Mouse (Mus musculus) kidney, postnatal 36 days (tissue): ENCODE data around the gene Csnk1e.
A peak's percentile ranks its signal among the peaks of the same experiment; 100 is the strongest.
"Not testable (repeated sequence)": the region's sequence is repeated elsewhere in the genome, so short reads cannot be mapped to it uniquely, and the experiment has no call there.

Experiments used
- DNase-seq, 2 experiments: peaks; one replicate each; pipeline ENCODE4 v3.0.0; 2021 to 2022; ENCODE audit warnings: mixed read lengths in 2 of 2

The Csnk1e gene

DNA sequence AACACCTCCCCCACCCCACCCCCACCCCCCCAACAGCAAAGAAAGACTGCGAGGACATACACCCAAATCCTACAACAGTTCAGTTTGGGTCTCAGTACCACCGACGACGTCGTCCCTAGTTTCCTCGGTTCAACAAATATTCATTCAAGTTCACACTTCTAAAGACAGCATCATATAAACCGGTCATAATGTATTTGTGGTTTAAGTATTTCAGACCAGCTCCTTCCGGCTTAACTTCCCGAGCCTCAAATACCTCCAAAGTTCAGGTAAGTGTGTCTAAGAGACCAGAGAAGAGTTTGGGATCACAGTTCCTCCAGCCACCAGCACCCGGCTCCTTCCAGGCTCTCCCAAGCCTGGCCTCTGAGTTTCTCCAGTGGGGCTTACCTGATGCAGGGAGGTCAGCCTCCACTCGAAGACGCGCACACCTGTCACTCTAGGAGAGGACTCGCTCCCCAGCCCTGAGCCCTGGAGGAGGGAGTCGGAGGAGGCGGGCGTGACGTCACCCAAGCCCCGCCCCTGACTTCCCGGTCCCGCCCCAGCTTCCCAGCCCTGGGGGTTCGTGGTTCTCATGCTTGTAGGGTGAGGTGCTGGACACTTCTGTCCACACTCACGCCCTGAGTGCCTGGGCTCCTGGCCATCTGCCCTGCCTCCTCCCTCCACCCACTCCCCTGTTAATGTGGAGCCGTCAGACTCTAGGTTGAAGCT, at the start of gene Csnk1e:
Gene Csnk1e, minus strand, starts transcription at position 461 of the 705 bp plus-strand sequence.
- peak; percentile 65 to 86 for DNase-seq

- no peak for DNase-seq
These were observed 49.5 kb upstream of the Csnk1e start, which contains the start of gene Kcnj4 for GRCm38 (mm10) chr15:79504707-79505452. Kcnj4 (minus strand) TSS chr15:79505241.

DNA sequence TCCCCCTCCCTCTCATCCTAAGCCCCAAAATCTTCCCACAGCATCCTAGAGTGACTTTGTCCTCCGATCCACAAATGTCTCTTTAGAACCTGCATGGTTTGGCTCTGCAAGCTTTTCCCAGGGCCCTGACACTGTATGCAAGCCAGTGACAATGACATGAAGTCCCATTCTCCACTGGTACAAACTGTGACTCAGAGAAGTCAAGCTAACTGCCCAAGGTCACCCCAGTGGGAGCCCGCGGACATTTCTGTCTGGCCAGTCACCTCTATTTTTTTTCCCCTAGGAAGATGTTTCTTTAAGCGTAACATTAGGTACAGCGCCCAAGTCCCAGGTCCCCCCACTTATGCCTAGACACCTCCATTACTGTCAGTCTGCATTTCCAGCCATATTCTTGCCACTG, 48.1 kb upstream of the Csnk1e start:
- DNase-seq, result no peak

- DNase-seq, result no peak
These were observed 47.5 kb upstream of the Csnk1e start for GRCm38 (mm10) chr15:79502891-79503341.

DNA sequence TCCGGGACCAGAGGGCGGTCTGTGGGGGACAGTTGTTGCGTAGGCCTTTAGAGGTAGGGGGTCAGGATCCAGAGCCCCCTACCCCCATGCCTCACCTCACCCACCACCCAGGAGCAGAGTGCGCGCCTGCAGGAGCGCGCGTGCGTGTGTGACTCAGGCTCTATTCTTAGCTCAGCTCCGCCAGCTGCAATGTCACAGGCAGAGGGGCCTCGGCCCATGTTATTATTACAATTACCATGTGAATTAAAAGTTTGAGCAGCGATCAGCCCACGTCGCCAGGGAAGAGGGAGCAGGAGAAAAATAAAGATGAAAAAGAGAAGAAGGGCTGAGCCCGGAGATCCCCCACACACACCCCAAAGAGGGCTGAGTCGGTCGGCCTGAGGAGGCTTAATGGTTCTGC, 44.7 kb upstream of the Csnk1e start:
- no peak for DNase-seq

GRCm38 (mm10) chr15:79493527-79493926, 38.2 kb upstream of the Csnk1e start:
- no peak for DNase-seq

- DNase-seq, result no peak
These were observed 34.1 kb upstream of the Csnk1e start for GRCm38 (mm10) chr15:79489463-79489862.

- DNase-seq, result peak in 1 of 2 experiments; percentile 48
These were observed 25.9 kb upstream of the Csnk1e start for GRCm38 (mm10) chr15:79481181-79481688.

DNA sequence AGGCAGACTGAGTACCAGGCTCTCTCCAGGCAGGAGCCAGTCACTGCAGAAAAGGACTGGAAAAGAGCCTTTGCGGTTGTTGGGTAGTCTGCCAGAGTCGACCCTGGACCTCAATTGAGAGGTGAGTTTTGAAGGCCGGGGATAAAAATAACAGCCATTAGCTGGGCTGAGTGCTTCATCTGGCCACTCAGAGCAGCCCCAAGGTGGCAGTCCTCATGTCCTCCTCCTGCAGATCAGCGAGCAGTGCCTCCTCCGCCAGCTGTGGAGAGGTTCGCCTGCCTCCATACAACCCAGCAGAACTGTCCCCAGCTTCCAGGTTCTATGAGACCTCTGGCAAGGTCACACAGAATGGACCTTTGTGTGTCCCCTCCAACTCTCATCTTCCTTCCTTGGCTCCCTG, 21.9 kb upstream of the Csnk1e start:
- DNase-seq, result no peak

- no peak for DNase-seq
These were observed 18.4 kb upstream of the Csnk1e start for GRCm38 (mm10) chr15:79473638-79474355.

DNA sequence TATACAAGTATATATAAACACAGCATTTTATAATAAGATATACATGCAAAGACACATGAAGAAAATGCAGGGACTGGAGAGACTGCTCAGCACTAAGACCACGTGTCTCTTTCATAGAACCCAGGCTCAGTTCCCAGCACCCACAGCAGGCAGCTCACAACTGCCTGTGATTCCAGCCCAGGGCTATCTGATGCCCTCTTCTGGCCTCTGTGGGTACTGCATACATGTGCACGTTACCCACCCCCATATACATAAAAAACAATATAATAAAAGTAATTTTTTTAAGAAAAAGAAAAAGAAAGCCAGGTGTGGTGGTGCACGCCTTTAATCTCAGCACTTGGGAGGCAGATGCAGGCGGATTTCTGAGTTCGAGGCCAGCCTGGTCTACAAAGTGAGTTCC, 17.7 kb upstream of the Csnk1e start:
- no peak for DNase-seq

- DNase-seq, result no peak
These were observed 15.7 kb upstream of the Csnk1e start for GRCm38 (mm10) chr15:79471095-79471494.

GRCm38 (mm10) chr15:79470583-79470982, 15.2 kb upstream of the Csnk1e start:
- peak in 1 of 2 experiments; percentile 37 for DNase-seq

DNA sequence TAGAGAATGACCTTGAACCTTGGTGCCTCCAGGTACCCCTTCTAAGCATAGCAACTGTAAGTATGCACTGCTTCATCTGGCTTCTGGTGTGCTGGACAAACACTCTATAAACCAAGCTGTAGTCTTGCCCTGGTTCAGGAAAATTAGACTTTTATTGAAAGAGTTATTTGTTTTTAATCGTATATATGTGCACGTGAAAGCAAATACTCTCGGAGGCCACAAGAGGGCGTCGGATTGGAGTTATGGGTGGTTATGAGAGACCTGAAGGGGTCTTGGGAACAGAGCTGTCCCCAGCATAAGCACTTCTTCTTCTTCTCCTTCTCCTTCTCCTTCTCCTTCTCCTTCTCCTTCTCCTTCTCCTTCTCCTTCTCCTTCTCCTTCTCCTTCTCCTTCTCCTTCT, 14.2 kb upstream of the Csnk1e start:
- DNase-seq, result no peak

DNA sequence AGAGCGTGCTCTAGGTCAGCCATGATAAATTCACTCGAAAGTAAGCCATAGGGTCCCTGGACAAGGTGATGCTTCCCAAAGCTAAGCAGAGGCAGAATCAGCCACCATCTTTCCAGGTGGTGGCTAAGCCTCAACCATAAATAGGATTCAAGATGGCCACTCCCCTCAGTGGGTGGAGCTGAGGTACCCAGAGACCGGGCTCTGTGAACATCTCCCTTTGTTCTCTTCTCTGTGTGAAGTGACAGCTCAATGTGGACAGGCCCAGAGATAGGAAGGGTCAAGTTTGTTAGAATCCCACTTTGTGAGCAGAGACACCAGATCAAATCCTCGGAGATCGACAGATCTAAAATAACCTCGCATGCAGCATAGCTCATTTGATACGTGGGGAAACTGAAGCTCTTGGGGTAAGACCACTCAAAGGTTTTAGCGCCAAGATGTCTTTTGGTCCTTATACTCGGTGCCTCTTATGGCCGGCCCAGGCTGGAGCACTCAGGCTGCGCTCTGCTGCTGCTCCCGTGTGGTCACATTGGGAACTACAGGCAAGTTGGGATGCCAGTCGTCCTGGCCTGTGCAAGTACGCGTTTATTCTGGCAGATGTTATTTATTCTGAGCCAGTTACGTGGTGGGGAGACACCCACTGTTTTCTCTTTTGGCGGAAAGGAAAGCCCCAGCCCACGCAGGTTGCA, 11.4 kb upstream of the Csnk1e start:
- DNase-seq, result peak; percentile 81 to 93

- DNase-seq, result no peak
These were observed 1.2 kb upstream of the Csnk1e start for GRCm38 (mm10) chr15:79456546-79456945.

DNA sequence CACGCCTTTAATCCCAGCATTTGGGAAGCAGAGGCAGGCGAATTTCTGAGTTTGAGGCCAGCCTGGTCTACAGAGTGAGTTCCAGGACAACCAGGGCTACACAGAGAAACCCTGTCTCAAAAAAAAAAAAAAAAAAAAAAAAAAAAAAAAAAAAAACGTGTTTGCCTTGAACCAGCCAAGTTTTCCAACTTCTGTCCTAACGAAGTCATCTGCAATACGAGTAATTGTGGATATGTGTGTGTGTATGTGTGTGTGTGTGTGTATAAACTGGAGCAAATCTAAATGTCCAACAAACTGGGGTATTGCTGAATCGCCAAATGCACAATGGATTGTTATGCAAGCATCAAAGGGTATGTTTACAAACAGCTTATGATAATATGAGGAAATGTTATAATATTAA, 738 bp upstream of the Csnk1e start:
- DNase-seq, result not testable (repeated sequence)

GRCm38 (mm10) chr15:79453831-79454230, 1.5 kb downstream of the Csnk1e start:
- no peak for DNase-seq

GRCm38 (mm10) chr15:79448041-79448440, 7.3 kb downstream of the Csnk1e start:
- DNase-seq, result no peak

GRCm38 (mm10) chr15:79445786-79446654, 9.3 kb downstream of the Csnk1e start:
- DNase-seq, result no peak

DNA sequence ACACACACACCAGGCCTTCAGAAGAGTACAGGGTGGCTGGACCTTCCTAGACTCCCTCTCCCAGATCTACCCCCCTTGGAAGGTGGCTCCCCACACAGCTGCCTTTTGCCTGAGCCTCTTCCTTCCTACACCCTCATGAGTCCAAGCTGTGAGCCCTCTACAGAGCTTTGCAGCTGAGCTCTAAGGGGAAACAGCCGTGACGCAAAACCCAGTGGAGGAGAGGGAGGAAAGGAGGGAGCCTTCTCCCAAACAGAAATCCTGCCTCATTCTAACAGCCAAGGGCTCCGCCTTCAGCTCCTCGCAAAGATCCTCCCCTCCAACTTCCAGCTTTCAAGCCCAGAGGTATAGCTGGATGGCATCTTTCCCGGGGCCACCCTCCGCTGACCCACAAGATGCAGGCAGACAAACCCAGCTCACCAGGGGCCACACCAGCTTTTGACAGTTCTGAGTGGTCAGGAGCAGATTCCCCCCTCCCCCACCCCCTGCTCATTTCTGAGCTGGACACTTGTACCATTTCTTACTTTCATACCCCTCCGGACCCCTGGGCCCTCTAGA, 11.4 kb downstream of the Csnk1e start:
- DNase-seq, result no peak
